Mouse (Mus musculus) G1E-ER4 (cell line): ENCODE data around the gene Ssc4d. TPM values are rescaled to one million over a fixed set of nuclear protein-coding genes. Genes with fewer than 3 reads are reported as not detected.

Experiments used
- GATA1 ChIP-seq: IDR thresholded peaks from one replicate; pipeline ENCODE4 v1.8.0; 2012; ENCODE audit warnings: low read length, inconsistent platforms
- polyA plus RNA-seq: library from polyadenylated mRNA; stranded (reverse); fragments of >175 nt; gene quantifications from 2 replicates; pipeline ENCODE4 v1.2.3, GENCODE M21; 2012

Ssc4d gene
- polyA plus RNA-seq, 1 experiment, result 3.9 TPM

GRCm38 (mm10) chr5:135990601-135991000 is 16.3 kb upstream of the Ssc4d start:
- no peak for TF ChIP-seq GATA1

- TF ChIP-seq GATA1, result no peak
Observed at GRCm38 (mm10) chr5:135987248-135987647, 12.9 kb upstream of the Ssc4d start.

- TF ChIP-seq GATA1, result no peak
Observed at GRCm38 (mm10) chr5:135984546-135985044, 10.3 kb upstream of the Ssc4d start.

- no peak for TF ChIP-seq GATA1
Observed at GRCm38 (mm10) chr5:135982398-135982797, 8.1 kb upstream of the Ssc4d start.

- no peak for TF ChIP-seq GATA1
Observed at GRCm38 (mm10) chr5:135979904-135980303, 5.6 kb upstream of the Ssc4d start, which contains the start of gene Zp3. Zp3 (plus strand) TSS chr5:135980099.

GRCm38 (mm10) chr5:135979381-135979780 is 5.0 kb upstream of the Ssc4d start:
- no peak for TF ChIP-seq GATA1

- TF ChIP-seq GATA1, result no peak
Observed at GRCm38 (mm10) chr5:135975893-135976668, 1.8 kb upstream of the Ssc4d start.

- TF ChIP-seq GATA1, result no peak
Observed at GRCm38 (mm10) chr5:135971876-135972275, 2.5 kb downstream of the Ssc4d start.

GRCm38 (mm10) chr5:135970247-135970646 is 4.1 kb downstream of the Ssc4d start:
- no peak for TF ChIP-seq GATA1

GRCm38 (mm10) chr5:135968781-135969180 is 5.5 kb downstream of the Ssc4d start:
- TF ChIP-seq GATA1, result no peak

GRCm38 (mm10) chr5:135966866-135967265 is 7.5 kb downstream of the Ssc4d start:
- TF ChIP-seq GATA1, result no peak

- no peak for TF ChIP-seq GATA1
Observed at GRCm38 (mm10) chr5:135965501-135965930, 8.8 kb downstream of the Ssc4d start.

GRCm38 (mm10) chr5:135963280-135963627 is 11.1 kb downstream of the Ssc4d start:
- no peak for TF ChIP-seq GATA1

GRCm38 (mm10) chr5:135962492-135963279 is 11.6 kb downstream of the Ssc4d start:
- TF ChIP-seq GATA1, result no peak

GRCm38 (mm10) chr5:135962125-135962491 is 12.2 kb downstream of the Ssc4d start:
- TF ChIP-seq GATA1, result no peak

- TF ChIP-seq GATA1, result no peak
Observed at GRCm38 (mm10) chr5:135960909-135961635, 13.3 kb downstream of the Ssc4d start.
